Mouse (Mus musculus): ENCODE results near the gene Ide.

DNA sequence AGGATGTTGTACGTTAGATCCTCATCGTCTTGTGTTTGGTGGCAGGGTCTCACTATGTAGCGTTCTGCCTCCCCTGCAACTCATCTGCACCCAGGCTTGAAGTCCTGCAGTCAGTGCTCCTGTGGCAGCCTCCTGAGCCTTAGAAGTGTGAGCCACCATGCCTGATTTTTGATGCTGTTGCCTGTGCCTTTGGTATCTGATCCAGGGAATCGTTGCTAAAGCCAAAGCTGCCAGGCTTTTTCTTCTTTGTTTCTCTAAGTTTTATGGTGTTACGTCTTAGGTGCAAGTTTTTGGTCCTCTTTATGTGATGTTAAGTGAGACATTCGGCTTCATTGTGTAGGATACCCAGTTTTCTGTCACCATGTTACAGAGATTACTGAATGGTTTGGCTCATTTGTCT, 41.2 kb upstream of the Ide start:
- TF ChIP-seq MYC (IDR thresholded peaks at IDR 0.05; ENCODE audit: low read depth, low read length) (no peak), TBP (IDR thresholded peaks at IDR 0.05; ENCODE audit: low read depth, low read length) (no peak), RAD21 (IDR thresholded peaks at IDR 0.05; ENCODE audit: low read depth, low read length) (no peak), CTCF (IDR thresholded peaks at IDR 0.05 in 2 of 3, conservative IDR thresholded peaks at IDR 0.05 in 1 of 3; ENCODE audit: control insufficient read depth in 1 of 3, insufficient read depth in 1 of 3, low read depth in 2 of 3, low read length in 3 of 3, poor library complexity in 1 of 3, severe bottlenecking in 1 of 3) (no peak), ZMIZ1 (IDR thresholded peaks at IDR 0.05; ENCODE audit: low read depth, low read length) (no peak), NELFE (IDR thresholded peaks at IDR 0.05; ENCODE audit: low read depth, low read length) (no peak), ZC3H11A (IDR thresholded peaks at IDR 0.05; ENCODE audit: low read depth, low read length) (no peak), ZNF384 (IDR thresholded peaks at IDR 0.05; ENCODE audit: low read depth, low read length) (no peak), GATA1 (IDR thresholded peaks at IDR 0.05; ENCODE audit: low read depth, low read length) (no peak)
